Mouse (Mus musculus) inflammation-experienced regulatory T-cells (primary cell): Measurements from ENCODE around the gene Max. TPM values are rescaled to one million over a fixed set of nuclear protein-coding genes. Genes with fewer than 3 reads are reported as not detected.

Experiments
- polyA plus RNA-seq, 2 experiments: library from polyadenylated mRNA; unstranded; fragments of 100-300 nt; shearing (Covaris generic); gene quantifications; one replicate each; pipeline ENCODE4 v1.2.1; 2017

Max gene
- polyA plus RNA-seq, result 100 to 1,000 TPM; 112 to 167 TPM

GRCm38 (mm10) chr12:76961932-76962891 is at the start of gene Max:
Gene Max (minus strand): TSS chr12:76962201.

Other genes with a start within 250 kb of the Max start
- 100 to 1,000 TPM; 136 to 158 TPM for gene Churc1, start 196.7 kb downstream of the Max start, polyA plus RNA-seq
- 10 to 100 TPM; 13.7 to 21.2 TPM for gene Fntb, start 196.6 kb downstream of the Max start, polyA plus RNA-seq
- under 1 TPM; 0.39 to 0.80 TPM for gene Gpx2, start 166.6 kb downstream of the Max start, polyA plus RNA-seq
- gene Rab15, start 139.3 kb downstream of the Max start, polyA plus RNA-seq, result 1 to 10 TPM in 1 of 2 experiments, under 1 TPM in 1; 0.49 to 3.0 TPM